Mouse (Mus musculus) cerebellum, adult 11 months (tissue): ENCODE data around the gene Inka1.

Source experiments
- DNase-seq: peaks from one replicate; pipeline ENCODE4 v3.0.0; 2022

Inka1 gene

GRCm38 (mm10) chr9:107950460-107951355 is 35.0 kb downstream of the Inka1 start:
- DNase-seq: peak; percentile 87

- no peak for DNase-seq
These were observed 35.8 kb downstream of the Inka1 start, which contains the start of gene Traip for GRCm38 (mm10) chr9:107949922-107950235. Traip (plus strand) TSS chr9:107950136.

GRCm38 (mm10) chr9:107949184-107949921 is 36.3 kb downstream of the Inka1 start:
- no peak for DNase-seq

- DNase-seq: peak; percentile 43
These were observed 38.2 kb downstream of the Inka1 start for GRCm38 (mm10) chr9:107947241-107948194.

- DNase-seq: no peak
These were observed 48.8 kb downstream of the Inka1 start for GRCm38 (mm10) chr9:107936831-107937230.

GRCm38 (mm10) chr9:107936215-107936822 is 49.4 kb downstream of the Inka1 start:
- DNase-seq: no peak

GRCm38 (mm10) chr9:107935790-107936214 is 49.9 kb downstream of the Inka1 start:
- DNase-seq: no peak

- DNase-seq: no peak
These were observed 50.3 kb downstream of the Inka1 start, which contains the start of gene Camkv for GRCm38 (mm10) chr9:107935374-107935773. Camkv (plus strand) TSS chr9:107935674.
